Mouse (Mus musculus) kidney, adult 2 months (tissue): Measurements from ENCODE around the gene Stn1.

Source experiments
- CTCF ChIP-seq: fragments of 200-500 bp; conservative IDR thresholded peaks from 2 replicates; pipeline ENCODE4 v1.5.1; 2011; ENCODE audit warnings: low read depth, mild to moderate bottlenecking, control low read depth, low read length, moderate library complexity, mixed read lengths; ENCODE audit not compliant: insufficient read depth, insufficient read length
- POLR2A ChIP-seq: fragments of 200-500 bp; IDR thresholded peaks from one replicate; pipeline ENCODE4 v1.6.1; 2011; ENCODE audit warnings: low read depth, low read length, control low read depth

GRCm38 (mm10) chr19:47513618-47513897 lies 23.7 kb downstream of the Stn1 start:
- TF ChIP-seq POLR2A (no peak), CTCF (no peak)
